Mouse (Mus musculus) embryo, embryonic 11 days (tissue): ENCODE measurements around the gene Frmd4a.

Source experiments
- DNase-seq: peaks from one replicate; pipeline ENCODE4 v3.0.0-alpha.2; 2015

Frmd4a gene

GRCm38 (mm10) chr2:4017528-4018288 is at the start of gene Frmd4a:
Frmd4a (plus strand) TSS chr2:4017717.
- no peak for DNase-seq

GRCm38 (mm10) chr2:3988876-3989275 is 28.6 kb upstream of the Frmd4a start:
- DNase-seq, result no peak

GRCm38 (mm10) chr2:3990431-3990830 is 27.1 kb upstream of the Frmd4a start:
- no peak for DNase-seq

- peak; percentile 61 for DNase-seq
Measured at GRCm38 (mm10) chr2:4018431-4018876, 937 bp downstream of the Frmd4a start.

GRCm38 (mm10) chr2:4018909-4019308 is 1.4 kb downstream of the Frmd4a start:
- no peak for DNase-seq

- no peak for DNase-seq
Measured at GRCm38 (mm10) chr2:4024927-4025326, 7.4 kb downstream of the Frmd4a start.

- DNase-seq, result peak; percentile 35
Measured at GRCm38 (mm10) chr2:4029031-4029747, 11.7 kb downstream of the Frmd4a start.

GRCm38 (mm10) chr2:4036153-4036589 is 18.7 kb downstream of the Frmd4a start:
- DNase-seq, result no peak

- DNase-seq, result no peak
Measured at GRCm38 (mm10) chr2:4036651-4037117, 19.2 kb downstream of the Frmd4a start.

GRCm38 (mm10) chr2:4042009-4042408 is 24.5 kb downstream of the Frmd4a start:
- DNase-seq, result peak; percentile 51

- no peak for DNase-seq
Measured at GRCm38 (mm10) chr2:4055481-4055880, 38.0 kb downstream of the Frmd4a start.

- no peak for DNase-seq
Measured at GRCm38 (mm10) chr2:4060675-4061074, 43.2 kb downstream of the Frmd4a start.

GRCm38 (mm10) chr2:4071831-4072230 is 54.3 kb downstream of the Frmd4a start:
- DNase-seq, result no peak

- DNase-seq, result no peak
Measured at GRCm38 (mm10) chr2:4083877-4084276, 66.4 kb downstream of the Frmd4a start.

GRCm38 (mm10) chr2:4097601-4098000 is 80.1 kb downstream of the Frmd4a start:
- DNase-seq, result no peak

GRCm38 (mm10) chr2:4098948-4099776 is 81.6 kb downstream of the Frmd4a start:
- peak; percentile 62 for DNase-seq

GRCm38 (mm10) chr2:4099777-4100104 is 82.2 kb downstream of the Frmd4a start:
- no peak for DNase-seq

- no peak for DNase-seq
Measured at GRCm38 (mm10) chr2:4101370-4101769, 83.9 kb downstream of the Frmd4a start.

- DNase-seq, result no peak
Measured at GRCm38 (mm10) chr2:4113303-4113920, 95.9 kb downstream of the Frmd4a start.

GRCm38 (mm10) chr2:4119678-4120458 is 102.4 kb downstream of the Frmd4a start:
- DNase-seq, result peak; percentile 31

- DNase-seq, result no peak
Measured at GRCm38 (mm10) chr2:4131216-4131615, 113.7 kb downstream of the Frmd4a start.

GRCm38 (mm10) chr2:4137493-4137892 is 120.0 kb downstream of the Frmd4a start:
- no peak for DNase-seq
